Mouse (Mus musculus) CH12.LX (cell line): ENCODE measurements at regions not wholly inside any gene's neighbourhood (a gene's known extent, or its start where the extent isn't known, plus 50 kb on each side); places are given as distances from the start of the nearest gene placed in this dataset.

Experiments
- DNase-seq: peaks from one replicate; pipeline ENCODE4 v3.0.0-alpha.2; 2013; ENCODE audit errors: extremely low read depth
- H3K27ac ChIP-seq: 2 replicates; pipeline ENCODE4 v1.5.1; 2012; ENCODE audit warnings: low read depth, mild to moderate bottlenecking, control low read depth, moderate library complexity; ENCODE audit not compliant: insufficient read depth
- H3K27me3 ChIP-seq: replicated peaks from 2 replicates; pipeline ENCODE3; 2012; ENCODE audit warnings: inconsistent platforms
- H3K36me3 ChIP-seq, 2 experiments: replicated peaks in 1 of 2; 2 replicates each; pipeline versions ENCODE3 to v1.6.1; 2012; ENCODE audit warnings: inconsistent platforms in 1 of 2, low read length in 1 of 2, mild to moderate bottlenecking in 1 of 2, mixed read lengths in 1 of 2, moderate library complexity in 1 of 2; ENCODE audit not compliant: control insufficient read depth in 1 of 2, insufficient read depth in 1 of 2
- H3K4me1 ChIP-seq, 2 experiments: 2 replicates each; pipeline ENCODE4 v1.6.1; 2012; ENCODE audit warnings: inconsistent platforms in 1 of 2, moderate library complexity in 1 of 2; ENCODE audit not compliant: insufficient read depth in 2 of 2, control insufficient read depth in 1 of 2
- H3K4me2 ChIP-seq: 2 replicates; pipeline ENCODE4 v1.6.1; 2012; ENCODE audit warnings: low read depth, mild to moderate bottlenecking, control low read depth; ENCODE audit not compliant: poor library complexity, insufficient read depth, severe bottlenecking
- H3K4me3 ChIP-seq, 3 experiments: fragments of 150-350 bp in 1 of 3; sonication (generic) in 1 of 3; replicated peaks in 1 of 3; 2 replicates each; pipeline versions ENCODE3 to v1.5.1; 2011 to 2012; ENCODE audit warnings: low read depth in 2 of 3, low read length in 2 of 3, mild to moderate bottlenecking in 2 of 3, moderate library complexity in 2 of 3, control low read depth in 1 of 3, improper control_type of control experiment in 1 of 3, inconsistent platforms in 1 of 3, mixed read lengths in 1 of 3; ENCODE audit not compliant: poor library complexity in 1 of 3
- H3K79me2 ChIP-seq: replicated peaks from 2 replicates; pipeline ENCODE4 v1.6.1; 2012; ENCODE audit warnings: mild to moderate bottlenecking, moderate library complexity; ENCODE audit not compliant: control insufficient read depth, poor library complexity, insufficient read depth, severe bottlenecking; ENCODE audit errors: extremely low read depth
- H3K9ac ChIP-seq: 2 replicates; pipeline ENCODE4 v1.6.1; 2012; ENCODE audit warnings: low read depth, mild to moderate bottlenecking, control low read depth, moderate library complexity; ENCODE audit not compliant: insufficient read depth
- H3K9me3 ChIP-seq: replicated peaks from 2 replicates; pipeline ENCODE3; 2012; ENCODE audit warnings: low read length, inconsistent platforms, mixed read lengths
- CHD2 ChIP-seq: IDR thresholded peaks from 2 replicates; pipeline ENCODE4 v1.6.1; 2011; ENCODE audit warnings: low read length, improper control_type of control experiment
- CTCF ChIP-seq, 2 experiments: IDR thresholded peaks in 1 of 2; conservative IDR thresholded peaks in 1 of 2; 2 replicates each; pipeline ENCODE4 v1.5.1; 2011 to 2012; ENCODE audit warnings: low read depth in 2 of 2, low read length in 2 of 2, improper control_type of control experiment in 1 of 2, inconsistent platforms in 1 of 2, mild to moderate bottlenecking in 1 of 2, moderate library complexity in 1 of 2
- ELF1 ChIP-seq: IDR thresholded peaks from 2 replicates; pipeline ENCODE4 v1.6.1; 2014; ENCODE audit warnings: low read depth, mild to moderate bottlenecking, inconsistent platforms, low read length, improper control_type of control experiment
- IRF4 ChIP-seq: IDR thresholded peaks from 2 replicates; pipeline ENCODE4 v1.6.1; 2014; ENCODE audit warnings: low read depth, mild to moderate bottlenecking, inconsistent platforms, low read length, improper control_type of control experiment
- JUN ChIP-seq: IDR thresholded peaks from 2 replicates; pipeline ENCODE4 v1.6.1; 2011; ENCODE audit warnings: low read depth, mild to moderate bottlenecking, low read length, improper control_type of control experiment, moderate library complexity; ENCODE audit not compliant: insufficient read depth
- KAT2A ChIP-seq: IDR thresholded peaks from 2 replicates; pipeline ENCODE4 v1.6.1; 2012; ENCODE audit warnings: low read length, improper control_type of control experiment, inconsistent platforms; ENCODE audit not compliant: insufficient replicate concordance
- MAFK ChIP-seq: IDR thresholded peaks from 2 replicates; pipeline ENCODE4 v1.6.1; 2011; ENCODE audit warnings: low read length, improper control_type of control experiment; ENCODE audit not compliant: insufficient replicate concordance
- MAZ ChIP-seq: IDR thresholded peaks from 2 replicates; pipeline ENCODE4 v1.6.1; 2012; ENCODE audit warnings: low read depth, mild to moderate bottlenecking, inconsistent platforms, low read length, improper control_type of control experiment, moderate library complexity
- MEF2A ChIP-seq: IDR thresholded peaks from 2 replicates; pipeline ENCODE4 v1.6.1; 2014; ENCODE audit warnings: low read depth, mild to moderate bottlenecking, inconsistent platforms, low read length, improper control_type of control experiment, borderline replicate concordance
- MYC ChIP-seq: IDR thresholded peaks from 2 replicates; pipeline ENCODE4 v1.6.1; 2011; ENCODE audit warnings: low read depth, mild to moderate bottlenecking, improper control_type of control experiment, low read length
- NELFE ChIP-seq: IDR thresholded peaks from 2 replicates; pipeline ENCODE4 v1.6.1; 2011; ENCODE audit warnings: low read depth, low read length, improper control_type of control experiment
- POLR2A ChIP-seq: IDR thresholded peaks from 2 replicates; pipeline ENCODE4 v1.6.1; 2011; ENCODE audit warnings: low read depth, mild to moderate bottlenecking, improper control_type of control experiment, low read length
- RAD21 ChIP-seq: IDR thresholded peaks from 2 replicates; pipeline ENCODE4 v1.6.1; 2011; ENCODE audit warnings: low read depth, mild to moderate bottlenecking, low read length, improper control_type of control experiment, moderate library complexity
- SIN3A ChIP-seq: IDR thresholded peaks from 2 replicates; pipeline ENCODE4 v1.6.1; 2012; ENCODE audit warnings: low read length, improper control_type of control experiment, inconsistent platforms
- TBP ChIP-seq: conservative IDR thresholded peaks from 2 replicates; pipeline ENCODE4 v1.6.1; 2011; ENCODE audit warnings: low read depth, low read length, improper control_type of control experiment
- UBTF ChIP-seq: IDR thresholded peaks from 2 replicates; pipeline ENCODE4 v1.6.1; 2012; ENCODE audit warnings: low read depth, mild to moderate bottlenecking, inconsistent platforms, low read length, improper control_type of control experiment, moderate library complexity
- USF2 ChIP-seq: conservative IDR thresholded peaks from 2 replicates; pipeline ENCODE4 v1.6.1; 2011; ENCODE audit warnings: low read depth, low read length, improper control_type of control experiment
- ZC3H11A ChIP-seq: IDR thresholded peaks from 2 replicates; pipeline ENCODE4 v1.6.1; 2012; ENCODE audit warnings: low read depth, mild to moderate bottlenecking, inconsistent platforms, low read length, improper control_type of control experiment
- ZKSCAN1 ChIP-seq: IDR thresholded peaks from 2 replicates; pipeline ENCODE4 v1.6.1; 2012; ENCODE audit warnings: low read depth, inconsistent platforms, low read length, improper control_type of control experiment, borderline replicate concordance
- ZNF384 ChIP-seq: IDR thresholded peaks from 2 replicates; pipeline ENCODE4 v1.6.1; 2012; ENCODE audit warnings: low read depth, low read length, improper control_type of control experiment, inconsistent platforms
- dilution Hi-C: fragments of 300-500 bp; cut with MboI; formaldehyde crosslinking; loops from 2 replicates; pipeline ENCODE4 v1.14.3; 2020; ENCODE audit warnings: low sequenced_read_pairs; ENCODE audit not compliant: extremely low pct_unique_long_range_greater_than_20kb, extremely low pct_ligation_motif_present
- in situ Hi-C: fragments of 300-500 bp; cut with MboI; formaldehyde crosslinking; loops from 3 replicates; pipeline ENCODE4 v1.14.3; 2019; ENCODE audit warnings: low sequenced_read_pairs, low pct_ligation_motif_present, low pct_unique_long_range_greater_than_20kb, mixed read lengths

- TF ChIP-seq KAT2A: no peak
These were observed 57.8 kb downstream of the Bod1 start (continued) for GRCm38 (mm10) chr11:31613688-31614393.

- Histone ChIP-seq H3K27ac (no peak overlapping the region), H3K4me3 (no peak overlapping the region), H3K36me3 (no peaks in the 10 kb centered on the region), H3K9me3 (no peaks in the 10 kb centered on the region), H3K9ac (no peak overlapping the region), H3K27me3 (no peaks in the 10 kb centered on the region), H3K4me1 (no peaks in the 10 kb centered on the region), H3K4me2 (no peak overlapping the region), H3K79me2 (no peaks in the 10 kb centered on the region)
- DNase-seq: no peak
- TF ChIP-seq MAZ (no peak), JUN (no peak), ELF1 (no peak), ZNF384 (no peak), CTCF (conservative IDR thresholded peaks at IDR 0.05 in 1 of 2, IDR thresholded peaks at IDR 0.05 in 1 of 2; ENCODE audit: low read depth in 2 of 2, low read length in 2 of 2) (no peak), NELFE (no peak), RAD21 (no peak), IRF4 (no peak), MYC (no peak), TBP (no peak), ZKSCAN1 (no peak), UBTF (no peak), CHD2 (no peak), ZC3H11A (no peak), SIN3A (no peak), MAFK (no peak), POLR2A (no peak), USF2 (no peak), MEF2A (no peak), KAT2A (no peak)
- dilution Hi-C loops: no loop called here
- in situ Hi-C loops: loop anchor here (25.0 kb wide), 1 partner anchor 921 kb away; no protein-coding TSS in a partner anchor
These were observed 63.2 kb downstream of the Bod1 start for GRCm38 (mm10) chr11:31608458-31608857.
